Mouse (Mus musculus) forelimb bud, embryonic 11.5 days (tissue): ENCODE measurements around the gene Hoxc6.

Source experiments
- DNase-seq: peaks from one replicate; pipeline ENCODE4 v3.0.0-alpha.2; 2012; ENCODE audit warnings: low read depth, low spot score

The Hoxc6 gene

DNA sequence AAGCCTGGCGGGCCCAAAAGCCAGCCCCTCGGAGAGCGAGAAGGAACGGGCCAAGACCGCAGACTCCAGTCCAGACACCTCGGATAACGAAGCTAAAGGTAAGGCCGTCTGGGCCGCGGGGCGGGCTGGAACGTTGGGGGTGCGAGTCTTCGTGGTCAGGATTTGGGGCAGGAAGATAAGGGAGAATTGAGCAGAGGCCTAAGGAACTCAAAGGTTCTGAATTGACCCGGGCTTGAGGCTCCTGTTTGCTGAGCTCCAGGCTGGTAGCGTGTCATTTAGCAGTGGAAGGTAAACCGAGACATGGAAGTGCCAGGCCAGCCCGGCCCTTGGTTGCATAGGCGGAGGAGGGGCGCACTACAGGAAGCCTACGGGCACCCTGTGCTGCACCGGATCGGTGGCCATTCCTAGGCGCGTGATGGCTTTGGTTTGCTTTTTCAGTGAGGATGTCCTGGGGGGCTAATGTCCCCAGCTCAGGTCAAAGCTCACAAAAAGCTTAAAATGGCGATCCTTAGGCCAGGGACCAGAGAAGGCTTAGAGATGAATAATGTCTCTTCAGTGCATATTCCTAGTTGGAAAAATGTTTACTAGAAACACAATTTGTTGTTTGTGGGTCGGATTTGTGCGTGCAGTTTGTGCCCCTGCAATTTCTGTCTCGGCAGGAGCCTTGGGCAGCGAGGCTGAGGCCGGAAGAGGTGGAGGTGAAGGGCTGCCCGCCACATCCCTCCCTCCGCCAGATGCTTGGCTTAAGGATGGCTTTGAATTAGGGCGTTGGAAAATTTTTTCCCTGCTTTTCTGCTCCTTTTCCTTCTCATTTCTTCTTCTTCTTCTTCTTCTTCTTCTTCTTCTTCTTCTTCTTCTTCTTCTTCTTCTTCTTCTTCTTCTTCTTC is 30.3 kb upstream of the Hoxc6 start:
- no peak for DNase-seq

DNA sequence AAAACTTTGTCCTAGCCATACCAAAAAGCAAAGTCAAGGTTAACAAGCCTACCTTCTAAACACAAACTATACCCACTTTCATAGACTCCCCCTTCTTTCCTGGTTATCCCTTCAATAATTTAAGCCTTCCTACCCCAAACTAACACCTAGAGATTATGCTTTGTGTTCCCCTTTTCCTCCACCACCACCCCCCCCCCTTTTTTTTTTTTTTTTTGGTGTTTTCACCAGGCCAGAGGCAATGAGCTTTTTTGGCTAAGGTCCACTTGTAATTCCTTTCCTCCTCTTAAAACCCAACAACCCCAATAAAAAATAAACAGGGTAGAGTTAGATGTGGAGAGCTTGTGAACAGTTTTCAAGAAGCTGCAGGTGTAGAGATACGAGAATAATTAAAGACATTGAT is 28.8 kb upstream of the Hoxc6 start:
- no peak for DNase-seq

DNA sequence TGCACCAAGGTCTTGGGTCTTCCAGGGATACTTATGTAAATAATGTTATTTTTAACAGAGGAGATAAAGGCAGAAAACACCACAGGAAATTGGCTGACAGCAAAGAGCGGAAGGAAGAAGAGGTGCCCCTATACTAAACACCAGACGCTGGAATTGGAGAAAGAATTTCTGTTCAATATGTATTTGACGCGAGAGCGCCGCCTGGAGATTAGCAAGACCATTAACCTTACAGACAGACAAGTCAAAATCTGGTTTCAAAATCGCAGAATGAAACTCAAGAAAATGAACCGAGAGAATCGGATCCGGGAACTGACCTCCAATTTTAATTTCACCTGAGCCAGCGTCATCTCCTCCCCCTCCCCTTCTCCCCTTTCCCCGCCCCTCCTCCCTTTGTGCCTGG is 27.3 kb upstream of the Hoxc6 start:
- DNase-seq, result no peak

- DNase-seq, result no peak
Observed at GRCm38 (mm10) chr15:102972254-102972653, 25.8 kb upstream of the Hoxc6 start.

- no peak for DNase-seq
Observed at GRCm38 (mm10) chr15:102972753-102973152, 25.3 kb upstream of the Hoxc6 start.

- no peak for DNase-seq
Observed at GRCm38 (mm10) chr15:102975034-102975433, 23.0 kb upstream of the Hoxc6 start.

DNA sequence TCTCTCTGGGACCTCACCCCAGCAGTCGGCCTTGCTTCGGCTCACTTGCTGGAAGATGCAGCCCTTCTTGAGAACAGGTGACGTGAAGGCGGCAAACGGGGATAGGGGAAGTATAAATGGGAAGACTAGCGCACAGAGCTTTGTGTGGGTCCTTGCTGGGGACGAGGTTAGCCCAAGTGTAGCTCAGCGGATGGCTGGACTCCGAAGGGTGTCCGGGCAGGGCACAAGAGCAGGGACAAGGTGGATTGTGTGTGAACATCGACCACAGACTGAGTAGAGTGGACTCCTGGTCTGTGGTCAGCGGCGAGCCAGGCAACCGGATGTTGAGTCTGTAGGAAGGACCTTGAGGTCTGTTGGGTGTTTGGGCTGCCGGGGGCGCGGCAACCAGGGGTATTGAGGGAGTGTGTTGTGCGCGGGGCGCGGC is 22.4 kb upstream of the Hoxc6 start:
- DNase-seq, result no peak

DNA sequence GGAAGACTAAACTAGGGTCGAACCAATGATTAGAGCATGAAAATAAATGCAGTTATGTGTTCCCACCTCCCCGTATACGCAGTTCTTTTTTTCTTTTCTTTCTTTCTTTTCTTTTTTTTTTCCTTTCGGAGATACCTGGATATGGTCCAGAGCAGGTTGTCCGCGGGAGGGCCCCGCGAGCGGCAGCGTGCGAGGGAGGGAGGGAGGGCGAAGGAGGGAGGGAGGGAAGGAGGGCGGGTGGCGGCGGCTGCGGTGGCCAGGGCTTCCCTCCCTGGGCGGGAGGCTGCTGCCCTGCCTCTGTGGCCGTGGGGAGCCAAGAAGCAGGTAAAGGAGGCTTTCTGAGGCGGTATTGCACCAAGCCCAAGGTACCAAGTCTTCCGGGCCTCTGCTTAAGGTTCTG is 21.9 kb upstream of the Hoxc6 start, which contains the start of gene Hoxc9:
Hoxc9 (plus strand) TSS at position 269 of the 400 bp plus-strand sequence.
- no peak for DNase-seq

DNA sequence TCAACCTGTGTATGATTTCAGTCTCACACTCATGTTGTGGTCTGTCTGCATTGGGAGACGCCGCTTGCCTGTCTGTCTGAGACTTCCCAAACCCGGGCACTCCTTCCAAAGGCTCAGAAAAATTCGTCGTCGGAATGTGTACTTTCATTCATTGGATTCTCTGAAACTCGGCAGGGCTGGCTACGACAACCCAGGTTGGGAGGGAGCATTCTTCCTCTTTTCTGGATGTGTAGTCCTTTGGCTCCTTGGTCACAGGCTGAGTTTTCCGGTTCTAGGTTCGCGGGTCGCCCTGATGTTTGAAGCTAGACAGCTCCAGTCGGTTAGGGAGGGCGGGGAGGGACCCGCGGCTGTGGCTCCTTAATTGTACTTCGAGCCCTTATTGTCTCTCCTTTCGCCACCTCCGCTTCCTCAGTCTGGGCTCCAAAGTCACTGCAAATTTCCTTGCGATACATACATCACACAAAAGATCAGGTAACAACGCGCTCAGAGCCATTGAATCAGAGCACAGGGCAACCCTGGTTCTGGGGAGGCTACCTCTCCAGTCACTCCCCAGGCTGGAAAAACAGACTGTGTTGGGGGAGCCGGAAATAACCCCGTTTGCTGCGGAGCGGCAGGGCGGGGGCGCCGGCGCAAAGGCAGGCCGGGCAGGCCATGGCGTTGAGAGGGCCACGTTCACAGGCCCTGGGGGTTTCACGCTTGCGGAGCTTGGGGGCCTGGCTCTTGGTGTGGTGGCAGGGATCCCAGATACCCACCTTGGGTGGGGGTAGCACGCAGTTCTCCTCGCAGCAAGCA is 21.2 kb upstream of the Hoxc6 start:
- no peak for DNase-seq

GRCm38 (mm10) chr15:102977423-102977974 is 20.6 kb upstream of the Hoxc6 start:
- DNase-seq, result no peak

DNA sequence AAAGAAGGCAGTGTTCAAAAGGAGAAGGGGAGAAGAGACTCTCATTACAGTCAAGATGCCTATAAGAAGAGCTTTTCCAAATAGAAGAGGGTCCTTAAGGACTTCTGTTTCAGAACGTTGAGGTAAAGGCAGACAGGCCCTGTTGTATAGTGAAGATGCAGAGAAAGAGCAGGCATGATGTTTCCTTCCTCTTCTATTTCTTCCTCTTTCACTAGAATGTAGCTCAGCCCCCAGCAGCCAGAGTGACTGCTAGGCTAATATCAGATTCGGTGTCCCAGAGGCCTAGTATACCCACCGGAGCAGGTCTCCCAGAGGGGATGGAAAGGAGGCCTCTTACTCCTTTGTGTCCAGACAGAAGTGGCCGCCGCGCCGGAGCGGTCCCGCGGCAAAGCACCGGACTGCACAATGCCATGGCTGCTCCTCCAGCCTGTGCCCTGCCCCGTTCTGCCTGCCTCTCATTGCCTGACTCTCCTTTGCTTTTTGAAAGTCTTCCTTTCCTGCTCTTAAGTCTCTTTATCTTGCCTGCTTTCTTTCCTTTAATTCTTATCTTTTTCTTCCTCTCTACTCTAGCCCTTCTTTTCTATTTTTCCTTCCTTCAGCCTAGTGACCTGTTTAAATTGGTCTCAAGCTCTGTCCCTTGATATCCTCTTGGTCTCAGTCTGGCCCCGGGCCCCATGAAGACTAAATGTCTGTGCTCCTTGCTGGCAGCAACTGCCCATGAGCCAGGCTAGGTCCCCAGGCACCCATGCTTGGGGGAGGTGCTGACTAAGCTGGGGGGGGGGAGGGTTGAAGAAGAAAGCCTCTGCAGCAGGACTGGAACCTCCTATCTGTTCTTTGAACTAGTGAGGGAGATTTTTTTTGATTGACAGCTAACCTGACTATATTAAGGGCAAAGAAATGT is 19.2 kb upstream of the Hoxc6 start:
- no peak for DNase-seq

DNA sequence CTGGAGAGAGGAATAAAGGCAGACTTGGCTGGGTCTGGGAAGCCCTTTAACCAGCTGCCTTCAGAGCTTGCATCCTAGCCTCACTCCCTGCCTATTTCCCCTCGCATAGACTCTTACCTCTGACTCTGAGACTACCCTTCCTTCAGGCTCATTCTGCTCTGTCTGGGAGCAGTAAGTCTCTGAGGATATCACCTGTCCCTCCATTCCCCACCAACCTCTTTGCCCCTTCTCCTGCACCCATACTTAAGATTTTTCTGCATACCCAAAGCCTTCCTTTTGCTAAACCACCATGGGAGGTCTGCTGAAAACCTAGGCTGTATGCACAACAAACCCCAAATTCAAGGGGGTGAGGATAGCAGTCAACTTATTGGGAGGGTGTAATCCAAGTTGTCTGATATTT is 18.1 kb upstream of the Hoxc6 start:
- no peak for DNase-seq

GRCm38 (mm10) chr15:102980352-102980751 is 17.7 kb upstream of the Hoxc6 start:
- DNase-seq, result no peak

GRCm38 (mm10) chr15:102980912-102981311 is 17.1 kb upstream of the Hoxc6 start:
- DNase-seq, result no peak

GRCm38 (mm10) chr15:102981379-102982288 is 16.4 kb upstream of the Hoxc6 start:
- DNase-seq, result peak; percentile 75

- DNase-seq, result no peak
Observed at GRCm38 (mm10) chr15:102983716-102984115, 14.3 kb upstream of the Hoxc6 start.

DNA sequence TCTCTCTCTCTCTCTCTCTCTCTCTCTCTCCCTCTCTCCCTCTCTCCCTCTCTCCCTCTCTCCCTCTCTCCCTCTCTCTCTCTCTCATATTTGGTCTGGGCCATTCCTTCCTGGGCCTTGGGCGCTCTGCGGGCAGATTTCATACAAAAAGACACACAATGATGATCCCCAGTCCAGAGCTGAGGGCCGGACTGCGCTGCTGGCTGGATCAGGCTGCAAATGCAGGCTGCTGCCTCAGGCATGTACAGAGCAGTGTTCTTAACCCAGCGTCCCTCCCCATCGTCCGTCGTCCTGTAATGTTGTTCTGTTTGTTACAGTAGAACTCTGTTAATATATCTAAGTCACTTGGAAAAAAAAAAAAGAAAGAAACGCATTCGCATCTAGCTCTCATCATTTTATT is 13.5 kb upstream of the Hoxc6 start:
- no peak for DNase-seq

- no peak for DNase-seq
Observed at GRCm38 (mm10) chr15:102984925-102985324, 13.1 kb upstream of the Hoxc6 start.

- peak; percentile 95 for DNase-seq
Observed at GRCm38 (mm10) chr15:102987124-102987833, 10.8 kb upstream of the Hoxc6 start.

- DNase-seq, result no peak
Observed at GRCm38 (mm10) chr15:102988078-102988477, 10.0 kb upstream of the Hoxc6 start.
